Mouse (Mus musculus): ENCODE data around the gene Rbp3.

The Rbp3 gene

DNA sequence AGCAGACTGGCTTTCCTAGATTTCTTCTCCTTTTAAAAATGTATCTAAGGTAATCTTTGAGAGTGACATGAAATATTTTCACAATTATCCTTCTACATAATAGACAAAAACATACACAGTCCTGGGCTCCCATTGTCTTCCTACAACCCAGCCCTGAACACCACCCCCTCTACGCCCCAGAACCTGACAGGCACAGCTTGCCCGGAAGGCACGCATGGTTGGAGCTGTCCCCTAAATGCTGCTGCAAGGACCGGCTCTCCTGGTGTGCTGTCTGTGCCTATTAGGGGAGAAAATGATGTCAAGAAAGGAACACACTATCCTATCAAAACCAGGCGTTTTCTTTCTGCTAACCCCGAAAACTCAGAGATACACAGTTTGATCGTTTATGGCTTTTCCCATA lies 23.9 kb downstream of the Rbp3 start:
- no peak for DNase-seq

DNA sequence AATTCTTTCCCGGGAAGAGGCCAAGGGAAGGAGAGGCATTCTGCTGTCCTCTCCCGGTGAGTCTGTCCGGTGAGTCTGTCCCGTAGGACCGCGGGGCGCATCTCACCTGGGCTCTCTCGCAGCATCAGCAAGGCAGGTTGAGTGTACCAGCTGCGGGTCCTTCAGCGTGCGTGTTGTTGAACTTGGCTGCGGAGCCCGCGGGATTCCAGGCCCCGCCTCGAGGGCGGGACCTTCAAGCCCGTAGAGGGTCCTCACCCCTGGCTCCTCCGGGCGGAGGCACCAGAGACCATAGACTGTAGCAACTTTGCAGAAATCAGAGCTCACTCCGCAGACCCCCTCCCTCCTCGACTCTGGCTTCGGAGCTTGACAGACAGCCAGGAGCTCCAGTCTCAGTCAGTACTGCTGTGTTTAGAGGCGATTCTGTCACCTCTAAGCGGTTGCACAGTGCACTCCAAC lies 24.8 kb downstream of the Rbp3 start, which contains the start of gene Zfp488:
Gene Zfp488 (minus strand): TSS at position 161 of the 456 bp plus-strand sequence.
- DNase-seq = no peak

DNA sequence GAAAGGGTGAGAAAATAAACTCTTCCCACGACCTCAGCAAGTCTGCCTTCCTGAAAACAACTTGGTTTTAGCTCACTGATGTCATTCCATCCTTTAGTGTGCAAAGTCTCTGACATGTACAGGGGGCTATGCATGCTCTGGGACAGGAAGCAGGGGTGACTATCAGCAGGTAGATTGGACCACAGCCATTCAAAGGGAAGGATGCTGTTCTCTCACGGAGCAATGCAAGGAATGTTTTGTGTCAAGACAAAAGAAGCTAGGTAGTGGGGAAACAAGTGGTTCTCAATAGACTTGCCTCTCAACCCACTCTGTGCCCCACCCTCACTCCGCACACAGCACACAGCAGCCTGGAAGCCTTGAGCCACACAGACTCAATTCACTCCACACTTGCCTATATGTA lies 35.4 kb downstream of the Rbp3 start:
- DNase-seq = no peak

DNA sequence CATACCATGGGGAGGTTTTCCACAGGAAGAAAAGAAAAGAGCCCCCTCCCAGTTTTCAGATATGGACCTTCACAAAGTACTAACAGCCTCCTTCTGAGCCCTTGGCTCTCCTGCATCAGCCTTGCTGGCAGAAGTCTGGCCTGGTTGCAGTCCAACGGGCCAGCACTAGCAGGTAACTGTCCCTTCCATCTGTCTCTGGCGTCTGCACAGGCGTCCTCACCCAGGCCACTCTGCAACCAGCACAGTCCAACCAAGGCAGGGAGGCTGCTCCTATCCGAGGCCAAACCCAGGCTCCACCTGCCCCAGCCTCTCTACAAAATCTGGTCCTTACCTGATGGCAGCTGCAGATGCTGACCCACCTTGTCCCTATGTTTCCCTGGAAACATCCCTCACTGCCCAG lies 38.2 kb downstream of the Rbp3 start:
- DNase-seq = no peak

DNA sequence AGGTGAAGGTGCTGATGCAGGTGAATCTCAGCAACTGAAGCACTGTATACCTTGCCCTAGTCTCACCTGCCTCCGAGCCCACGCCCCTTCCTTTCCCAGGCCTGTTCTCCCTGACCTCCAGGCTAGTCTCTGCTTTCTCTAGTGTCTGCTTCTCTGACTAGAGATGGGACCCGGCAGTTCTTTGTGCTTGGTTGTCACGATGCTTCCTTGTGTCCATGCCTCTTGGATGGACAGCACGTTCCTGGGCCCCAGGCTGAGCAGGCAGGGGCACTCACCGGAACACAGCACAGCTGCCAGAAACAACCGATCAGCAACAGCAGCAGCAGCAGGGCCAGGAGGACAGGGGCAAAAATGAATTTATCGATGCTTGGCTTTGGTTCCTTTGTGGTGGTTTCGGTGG lies 39.2 kb downstream of the Rbp3 start:
- no peak for DNase-seq

DNA sequence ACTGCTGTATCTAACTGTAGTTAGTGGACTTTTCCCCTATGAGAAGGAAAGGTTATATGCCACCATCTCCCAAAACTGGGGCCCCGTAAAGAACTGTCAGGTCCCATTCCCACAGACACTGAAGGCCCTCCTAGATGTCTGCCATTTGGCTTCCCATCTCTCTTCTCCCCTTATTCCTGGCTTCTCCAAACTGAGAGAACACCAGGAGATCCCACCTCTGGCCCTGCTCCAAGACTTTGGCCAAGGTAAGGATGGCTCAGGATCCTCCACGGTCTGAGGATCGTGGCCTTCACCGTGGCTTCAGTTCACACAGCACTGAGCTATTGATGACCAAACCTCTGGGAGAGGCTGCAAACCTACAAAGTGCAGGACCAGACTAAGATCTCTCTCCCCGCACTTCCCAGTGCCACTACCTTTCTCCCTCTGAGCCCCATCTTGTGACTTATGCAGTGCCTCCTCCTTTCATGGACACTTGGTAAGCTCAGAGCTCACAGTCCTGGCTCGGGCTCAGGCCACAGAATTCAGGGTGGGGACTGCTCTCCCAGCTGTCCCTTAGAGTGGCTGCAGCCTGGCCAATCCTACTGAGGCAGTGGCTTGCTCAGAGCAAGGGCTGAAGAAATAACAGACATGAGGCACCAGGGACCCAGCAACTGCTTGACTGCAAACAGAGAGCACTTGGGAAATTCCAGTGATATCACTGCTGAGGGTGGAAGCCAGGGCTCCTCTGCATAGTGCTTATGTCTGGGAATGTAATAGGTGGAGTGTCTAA lies 39.9 kb downstream of the Rbp3 start:
- DNase-seq = no peak

DNA sequence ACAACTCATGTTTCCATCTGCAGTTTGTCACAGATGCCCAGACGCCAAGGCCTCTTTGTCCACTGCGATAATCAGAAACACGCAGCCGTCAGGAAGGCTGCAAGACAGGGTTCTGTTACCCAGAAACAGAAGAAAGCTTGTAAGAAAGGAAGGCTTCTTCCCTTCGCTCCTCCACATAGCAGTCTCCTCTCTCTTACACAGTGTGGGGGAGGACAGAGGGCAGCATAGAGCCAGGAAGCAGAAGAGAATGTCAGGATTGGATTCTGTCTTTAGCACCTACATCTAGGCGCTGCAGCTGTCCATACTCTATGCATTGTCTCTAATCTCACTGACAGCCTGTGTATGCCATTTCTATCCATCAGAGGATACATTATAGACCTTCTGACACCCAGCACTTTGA lies 43.6 kb downstream of the Rbp3 start:
- no peak for DNase-seq

DNA sequence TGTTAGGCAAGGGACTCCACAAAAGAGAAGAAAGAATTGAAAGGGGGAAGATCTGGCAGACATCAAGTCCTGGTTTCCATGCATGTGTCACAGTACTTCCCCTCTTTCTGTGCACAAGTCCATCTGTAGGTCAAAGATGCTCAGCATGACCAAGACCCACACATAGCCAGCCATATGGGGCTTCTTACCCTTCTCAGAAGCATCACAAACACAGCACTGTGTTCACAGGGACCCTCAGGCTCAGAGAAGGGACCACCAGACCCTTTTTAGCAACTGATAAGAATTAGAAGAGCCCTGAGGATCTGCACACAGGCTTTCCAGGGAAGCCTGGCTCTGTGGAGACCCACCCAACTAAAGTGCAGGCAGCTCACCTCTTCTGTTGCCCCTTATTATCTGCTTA lies 46.3 kb downstream of the Rbp3 start:
- DNase-seq = no peak

DNA sequence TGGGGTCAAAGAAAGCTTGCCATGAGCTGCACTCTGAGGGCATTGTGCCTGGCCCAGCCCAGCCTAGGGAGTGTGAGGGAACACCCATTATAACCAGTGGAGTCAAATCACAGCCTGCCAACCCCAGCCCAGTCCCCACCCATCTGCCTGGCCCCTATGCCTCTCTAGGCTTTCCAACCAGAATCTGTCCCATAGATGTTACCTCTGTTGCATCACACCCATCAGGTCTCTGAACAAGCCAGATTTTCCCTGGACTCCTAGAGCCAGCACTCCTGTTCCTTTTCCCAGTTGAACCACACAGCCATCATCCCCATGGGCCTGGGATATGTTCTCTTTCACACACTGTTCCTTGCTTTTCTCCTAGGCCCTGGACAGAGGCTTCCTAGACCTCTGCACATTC lies 47.6 kb downstream of the Rbp3 start:
- no peak for DNase-seq

DNA sequence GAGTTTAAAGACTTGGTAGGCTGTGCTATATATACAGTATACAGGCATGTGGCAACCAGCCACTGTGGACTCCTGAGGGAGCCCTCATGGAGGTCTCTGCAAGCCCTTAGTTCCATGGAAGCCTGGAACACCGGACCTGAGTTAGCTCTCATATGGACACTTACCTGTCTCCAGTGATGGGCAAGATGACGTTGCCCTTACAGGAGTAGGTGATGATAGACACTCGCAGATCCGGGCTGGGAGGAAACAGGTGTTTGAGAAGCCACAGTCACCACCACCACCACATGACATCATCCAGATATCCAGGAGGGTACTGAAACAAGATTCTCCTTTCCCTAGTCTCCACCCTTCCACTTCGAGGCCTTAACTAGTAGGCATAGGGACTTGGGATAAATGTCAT lies 48.6 kb downstream of the Rbp3 start:
- DNase-seq = no peak

Data from B cell, adult 2 months (primary cell).